Mouse (Mus musculus) ES-CJ7 (cell line): Measurements from ENCODE around the gene Gpr55.
A peak's percentile ranks its signal among the peaks of the same experiment; 100 is the strongest.
"Not testable (repeated sequence)": the region's sequence is repeated elsewhere in the genome, so short reads cannot be mapped to it uniquely, and the experiment has no call there.

Experiments used
- DNase-seq: peaks from one replicate; pipeline ENCODE4 v3.0.0; 2011; ENCODE audit warnings: low read depth, low spot score

Gene Gpr55

DNA sequence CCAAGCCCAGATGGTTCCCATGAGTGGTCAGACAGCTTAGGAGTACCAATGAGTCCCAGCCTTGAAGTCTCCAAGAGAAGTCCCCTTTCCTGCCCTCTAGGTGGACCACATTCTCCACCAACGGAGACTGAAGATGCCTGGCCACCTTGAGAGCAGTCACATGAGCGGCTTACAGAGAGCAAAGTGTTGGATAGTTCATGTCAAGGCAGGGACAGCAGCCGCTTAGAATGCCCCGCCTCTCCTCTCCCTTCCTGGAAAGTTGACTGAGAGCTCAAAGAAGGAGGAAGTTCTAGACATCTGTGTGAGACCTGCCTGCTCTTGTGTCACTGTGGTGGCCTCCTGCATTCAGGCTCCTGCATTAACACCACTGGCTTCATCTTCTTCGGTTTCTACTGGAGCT lies at the start of gene Gpr55:
TSS of gene Gpr55 (minus strand) at position 135 of the 400 bp plus-strand sequence.
- DNase-seq: no peak

DNA sequence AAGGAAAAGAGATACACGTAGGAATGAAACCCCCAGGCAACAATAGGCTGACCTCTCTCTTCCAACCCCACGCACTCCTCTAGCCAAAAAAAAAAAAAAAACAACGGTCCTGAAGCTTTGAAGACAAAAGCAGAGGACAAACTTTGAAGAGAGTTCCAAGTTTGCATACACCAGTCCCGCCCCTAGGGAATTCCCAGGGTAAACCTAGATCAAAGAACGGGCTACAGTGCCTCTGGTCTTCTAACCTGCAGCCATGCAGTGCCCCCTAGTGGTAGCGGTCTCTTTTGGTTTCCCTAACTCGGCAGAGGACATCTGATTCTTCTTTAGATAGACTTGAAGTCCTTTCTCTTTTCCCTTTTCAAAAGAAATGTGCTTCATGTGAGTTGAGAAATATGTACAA lies 47.0 kb upstream of the Gpr55 start:
- DNase-seq: peak; percentile 96

DNA sequence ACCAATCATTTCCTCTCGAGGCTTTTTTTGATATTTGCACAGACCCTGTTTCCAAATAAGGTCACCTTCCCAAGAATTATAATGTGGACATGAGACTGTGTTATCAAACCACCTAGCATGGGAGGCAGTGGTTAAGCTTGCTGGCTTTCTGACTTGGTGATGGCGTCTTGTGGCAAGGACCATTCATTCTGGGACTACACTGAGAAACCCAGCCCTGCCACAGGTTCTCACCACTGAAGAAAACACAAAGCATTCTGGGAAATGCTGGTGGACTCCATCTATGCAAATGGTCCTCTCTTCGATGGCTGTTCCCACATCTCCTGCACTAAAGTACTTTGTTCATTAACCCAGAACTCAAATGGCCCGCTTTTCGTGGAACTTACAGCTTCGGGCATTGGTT lies 45.2 kb upstream of the Gpr55 start:
- DNase-seq: no peak

DNA sequence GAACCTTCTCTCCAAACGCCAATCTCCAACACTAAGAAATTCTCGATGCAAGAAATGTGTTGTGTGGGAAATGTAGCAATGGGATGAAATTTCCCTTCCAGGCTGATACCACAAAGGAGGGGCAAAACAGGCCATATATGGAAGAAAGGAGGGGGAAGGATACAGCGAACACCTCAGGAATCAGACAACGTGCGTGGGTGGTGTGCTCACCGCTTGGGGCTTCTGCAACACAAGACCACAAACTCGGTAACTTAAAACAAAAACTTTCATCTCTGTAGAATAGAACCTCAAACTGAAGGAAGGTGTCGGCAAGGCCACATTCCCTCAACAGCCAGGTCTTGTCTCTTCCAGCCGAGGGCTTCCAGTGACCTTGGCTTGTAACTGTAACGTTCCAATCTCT lies 44.7 kb upstream of the Gpr55 start:
- DNase-seq: no peak

DNA sequence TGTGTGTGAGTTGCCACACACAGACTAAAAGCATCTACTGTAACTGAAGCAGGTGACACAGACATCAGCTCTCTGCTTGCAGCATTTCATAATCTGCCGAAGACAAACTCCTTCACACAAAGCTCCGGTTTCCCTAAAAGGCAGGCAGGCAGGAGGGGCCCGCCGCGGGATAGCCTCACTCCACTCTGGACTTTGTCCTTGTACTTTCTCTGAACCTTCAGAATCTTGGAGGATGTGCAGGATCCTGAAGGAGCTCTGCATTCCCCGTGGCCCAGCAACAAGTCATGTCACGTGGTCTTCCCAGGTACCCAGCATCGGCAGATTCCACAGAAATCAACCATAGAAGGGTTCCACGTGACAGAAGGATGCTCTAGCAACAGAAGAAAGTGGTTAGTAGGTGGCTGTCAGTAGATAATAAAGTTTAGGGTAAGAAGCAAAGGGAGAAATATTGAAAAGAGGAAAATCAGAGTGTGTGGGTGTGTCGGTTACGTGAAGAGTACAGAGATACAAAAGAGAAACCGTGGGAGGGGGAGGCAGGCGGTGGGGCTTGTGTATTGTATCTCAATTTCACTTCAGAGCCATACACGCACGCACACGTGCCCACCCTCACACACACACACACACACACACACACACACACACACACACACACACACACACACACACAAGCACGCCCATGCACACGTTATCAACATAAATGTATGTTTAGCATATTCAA lies 39.2 kb upstream of the Gpr55 start:
- no peak for DNase-seq

DNA sequence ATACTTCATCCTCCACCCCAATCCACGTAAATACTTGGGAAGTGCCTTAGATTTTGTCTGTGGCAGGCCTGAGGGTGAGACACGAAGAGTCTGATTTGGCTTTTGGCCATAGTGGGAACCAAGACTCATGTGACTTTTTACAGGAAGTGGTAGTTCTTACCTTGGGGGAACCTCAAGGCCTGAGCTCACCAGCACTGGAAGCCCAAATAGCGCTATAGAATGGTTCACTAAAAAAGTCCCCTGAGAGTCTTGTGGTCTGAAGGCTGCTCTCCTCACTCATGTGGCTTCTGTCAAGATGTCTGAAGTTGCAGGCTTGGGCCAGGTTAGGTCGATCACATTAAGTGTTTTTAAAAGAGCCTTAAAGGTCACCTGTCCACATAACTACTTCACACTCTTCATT lies 37.2 kb upstream of the Gpr55 start:
- no peak for DNase-seq

DNA sequence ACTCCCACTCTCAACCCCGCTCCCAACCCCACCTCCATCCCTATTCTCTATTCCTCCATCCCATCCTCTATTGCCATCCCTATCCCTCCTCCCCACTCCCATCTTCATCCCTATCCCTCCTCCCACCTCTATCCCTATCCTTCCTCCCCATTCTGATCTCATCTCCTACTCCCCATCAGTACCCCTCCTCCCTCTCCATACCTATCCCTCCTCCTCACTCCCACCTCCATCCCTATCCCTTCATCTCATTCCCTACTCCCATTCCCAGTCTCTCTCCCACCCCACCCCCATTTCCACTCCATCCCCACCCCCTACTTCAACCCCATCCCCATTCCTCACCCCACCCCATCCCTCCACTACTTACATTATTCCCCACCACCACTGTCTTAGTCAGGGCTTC lies 36.4 kb upstream of the Gpr55 start:
- DNase-seq: no peak

DNA sequence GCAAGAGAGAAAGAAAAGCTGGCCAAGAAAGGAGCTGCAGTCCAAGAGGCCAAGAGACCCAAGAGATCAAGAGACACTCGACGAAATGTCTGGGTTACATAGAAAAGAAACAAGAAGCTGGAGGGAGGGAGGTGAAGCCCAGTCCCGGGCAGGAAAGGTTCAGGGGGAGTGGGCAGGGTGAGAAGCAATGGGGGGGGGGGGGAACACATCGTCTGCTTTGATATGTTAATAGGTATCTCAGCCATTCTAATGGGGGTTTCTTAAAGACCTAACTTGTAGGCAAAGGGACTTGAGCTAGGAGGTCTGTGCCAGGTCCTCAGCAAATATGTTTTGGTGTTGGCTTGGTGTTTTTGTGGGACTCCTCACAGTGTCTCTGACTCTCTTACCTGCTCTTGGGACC lies 32.7 kb upstream of the Gpr55 start:
- DNase-seq: peak; percentile 68

DNA sequence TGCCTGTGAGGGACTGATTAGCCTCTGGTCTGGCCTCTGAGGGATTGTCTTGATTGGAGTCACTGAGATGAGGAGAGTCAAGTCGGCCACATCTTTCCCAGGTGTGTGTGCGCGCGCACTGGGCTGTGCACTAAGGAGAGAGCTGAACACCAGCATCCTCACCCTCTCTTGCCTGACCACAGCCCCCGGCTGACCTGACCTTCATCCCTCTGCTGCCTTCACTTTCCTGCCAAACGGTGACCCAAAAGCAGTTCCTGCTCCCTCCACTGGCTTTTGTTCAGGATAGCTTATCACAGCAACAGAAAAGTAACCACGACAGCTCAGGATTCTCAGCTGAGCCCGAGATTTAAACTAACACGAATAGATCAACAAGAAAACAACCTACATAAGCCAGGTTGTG lies 31.4 kb upstream of the Gpr55 start:
- DNase-seq: no peak

DNA sequence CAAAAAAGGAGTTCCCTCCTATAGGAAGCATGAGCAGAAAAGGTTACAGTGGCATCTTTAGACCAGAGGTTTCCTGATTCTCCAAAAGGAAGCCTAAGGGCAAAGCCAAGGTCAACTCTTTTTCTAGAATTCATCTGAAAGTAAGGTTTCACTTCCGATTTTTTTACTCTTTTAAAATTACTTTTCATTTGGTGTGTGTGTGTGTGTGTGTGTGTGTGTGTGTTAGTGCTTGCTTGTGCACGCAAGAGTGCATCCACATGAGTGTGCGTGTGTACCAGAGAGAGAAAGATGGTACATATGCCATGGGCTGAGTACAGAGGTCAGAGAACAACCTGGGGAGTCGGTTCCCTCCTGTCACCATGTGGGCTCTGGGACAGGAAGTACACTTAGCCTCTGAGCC lies 28.1 kb upstream of the Gpr55 start:
- not testable (repeated sequence) for DNase-seq

DNA sequence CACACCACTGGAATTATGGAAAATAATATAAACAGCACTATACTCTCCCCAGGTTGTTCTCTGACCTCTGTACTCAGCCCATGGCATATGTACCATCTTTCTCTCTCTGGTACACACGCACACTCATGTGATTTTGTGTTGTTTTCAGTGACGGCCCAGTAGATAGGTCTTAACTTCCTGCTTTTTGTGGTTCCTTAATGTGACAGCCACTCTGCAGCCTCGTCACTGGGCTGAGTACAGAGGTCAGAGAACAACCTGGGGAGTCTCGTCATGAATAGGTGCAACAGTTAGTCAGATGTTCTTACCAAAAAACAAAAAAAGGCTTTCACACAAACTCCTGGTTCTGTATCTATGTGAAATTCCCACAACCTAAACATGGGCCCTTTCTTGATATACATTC lies 27.5 kb upstream of the Gpr55 start:
- no peak for DNase-seq

DNA sequence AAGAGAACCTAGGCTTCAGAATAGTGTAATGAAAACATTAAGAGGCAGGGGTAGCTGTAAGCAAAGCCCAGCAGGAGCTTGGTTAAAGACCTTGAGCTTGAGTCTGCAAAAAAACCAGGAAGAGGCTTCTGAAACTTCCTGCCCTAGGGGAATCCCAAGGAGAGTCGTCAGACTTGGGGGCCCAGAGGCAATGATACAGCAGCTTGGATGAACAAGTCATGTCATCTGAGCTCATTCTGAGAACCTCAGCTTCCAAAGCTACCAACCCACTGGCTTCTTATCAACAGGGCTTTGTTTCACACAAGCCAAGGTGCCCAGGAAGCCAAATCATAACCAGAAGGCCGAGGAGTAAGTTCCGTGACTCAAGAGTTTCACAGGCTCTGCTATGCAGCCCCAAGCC lies 25.0 kb upstream of the Gpr55 start:
- no peak for DNase-seq

DNA sequence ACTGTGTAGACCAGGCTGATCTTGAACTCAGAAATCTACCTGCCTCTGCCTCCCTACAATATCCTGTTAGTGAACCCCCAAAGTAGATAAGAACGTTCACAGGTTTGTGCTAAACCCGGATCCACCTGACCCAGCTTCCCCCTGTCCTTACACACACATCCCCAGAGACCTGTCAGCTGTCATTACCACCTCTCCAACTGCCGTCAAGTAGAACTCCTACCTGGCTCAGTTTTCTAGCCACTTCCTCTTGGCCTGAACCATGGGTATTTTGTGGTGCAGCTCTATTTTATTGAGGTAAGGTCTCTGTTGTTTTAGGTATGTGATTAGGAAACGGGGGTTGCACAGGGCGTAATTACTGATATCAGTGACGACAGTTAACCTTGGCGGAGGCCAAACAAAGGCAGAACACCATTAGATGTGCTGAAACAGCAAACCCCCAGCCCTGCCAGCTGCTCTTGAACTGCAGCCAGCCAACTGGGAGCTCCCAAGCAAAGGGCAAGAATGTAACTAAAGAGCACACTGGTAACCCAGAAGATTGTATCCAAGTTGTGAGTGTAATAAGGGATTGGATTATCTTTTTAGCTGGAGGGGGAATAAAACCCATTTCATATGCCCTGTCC lies 21.0 kb upstream of the Gpr55 start:
- no peak for DNase-seq

DNA sequence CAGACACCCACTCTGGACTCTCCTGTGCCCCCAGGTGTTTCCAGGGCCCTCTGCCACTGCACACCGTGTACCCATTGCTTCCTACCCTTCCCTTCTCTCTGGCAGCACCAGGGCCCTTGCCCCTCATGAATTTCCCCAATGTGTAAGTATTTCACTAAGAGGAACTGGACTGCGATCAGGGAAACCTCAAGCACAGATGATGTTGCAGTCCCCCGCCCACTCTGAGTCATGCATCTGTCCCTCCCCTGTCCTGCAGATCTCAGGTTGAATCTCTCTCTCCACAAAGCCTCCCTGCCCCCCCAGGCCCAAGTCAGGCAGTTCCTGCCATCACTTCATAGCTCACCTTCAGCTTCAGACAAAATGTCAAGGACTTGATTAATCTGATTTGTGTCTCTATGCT lies 16.9 kb upstream of the Gpr55 start:
- no peak for DNase-seq

DNA sequence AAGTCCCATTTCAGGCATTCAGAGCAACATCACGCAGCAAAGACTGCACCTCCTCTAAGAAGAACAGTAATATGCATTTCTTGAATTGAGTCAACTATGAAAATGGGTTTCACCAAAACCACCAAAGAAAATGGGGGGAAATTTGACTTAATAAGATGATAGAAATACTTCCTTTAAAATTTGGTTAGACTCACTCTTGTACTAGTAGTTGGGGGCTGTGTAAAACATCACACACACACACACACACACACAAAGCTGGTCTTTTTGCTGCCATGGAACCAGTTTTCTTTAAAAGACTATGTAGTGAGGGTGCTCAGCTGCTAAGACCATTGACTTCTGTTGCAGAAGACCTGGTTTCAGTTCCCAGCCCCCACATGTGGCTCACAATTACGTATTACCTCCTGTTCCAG lies 12.7 kb upstream of the Gpr55 start:
- no peak for DNase-seq

DNA sequence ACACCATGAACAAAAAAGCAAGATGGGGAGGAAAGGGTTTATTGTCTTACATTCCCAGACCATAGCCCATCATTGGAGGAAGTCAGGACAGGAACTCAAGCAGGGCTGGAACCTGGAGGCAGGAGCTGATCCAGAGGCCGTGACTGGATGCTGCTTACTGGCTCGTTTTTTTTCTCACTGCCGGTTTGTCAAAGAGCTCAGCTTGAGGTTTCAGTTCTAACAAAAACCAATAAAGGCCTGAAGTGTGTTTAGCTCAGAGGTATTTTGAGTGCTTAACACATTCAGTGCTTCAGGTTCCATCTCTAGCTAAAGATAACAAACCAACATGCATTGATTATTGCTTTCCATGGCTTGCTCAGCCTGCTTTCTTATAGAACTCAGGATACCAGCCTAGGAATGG lies 11.5 kb upstream of the Gpr55 start:
- DNase-seq: no peak

DNA sequence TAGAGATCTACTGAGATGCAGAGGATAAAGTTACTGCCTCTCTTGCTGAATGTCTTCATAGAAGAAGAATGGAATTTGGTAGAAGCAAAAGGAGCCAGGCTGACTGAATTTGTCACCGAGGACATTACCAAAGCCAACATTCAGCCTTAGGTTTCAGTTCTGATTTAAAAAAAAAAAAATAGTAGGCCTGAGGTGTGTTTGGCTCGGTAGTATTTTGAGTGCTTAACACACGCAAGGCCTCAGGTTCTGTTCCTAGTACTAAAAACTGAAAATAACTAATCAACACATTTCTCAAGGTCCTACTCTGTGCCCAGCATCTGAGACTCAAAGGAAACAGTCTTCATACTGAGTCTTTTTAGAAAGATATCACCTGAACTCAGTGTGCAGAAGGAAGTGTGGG lies 10.3 kb upstream of the Gpr55 start:
- no peak for DNase-seq

DNA sequence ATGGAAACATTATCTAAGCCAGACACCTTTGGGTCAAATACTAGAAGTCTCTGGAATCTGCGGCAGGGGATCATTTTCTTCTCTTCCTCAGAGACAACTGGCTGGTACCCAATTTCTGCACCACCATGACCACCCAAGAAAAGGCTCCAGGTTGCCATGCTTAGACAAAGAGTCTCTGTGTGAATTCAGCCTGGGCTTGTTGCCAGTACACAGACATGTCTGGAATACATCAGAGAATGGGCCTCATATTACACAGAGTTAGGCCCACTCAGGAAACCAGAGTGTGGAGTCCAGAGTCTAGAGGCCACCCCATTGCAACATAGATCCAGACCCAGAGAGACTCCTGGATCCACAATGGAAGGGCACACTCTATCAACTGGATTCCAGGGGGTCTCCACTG lies 8.7 kb upstream of the Gpr55 start:
- DNase-seq: no peak

DNA sequence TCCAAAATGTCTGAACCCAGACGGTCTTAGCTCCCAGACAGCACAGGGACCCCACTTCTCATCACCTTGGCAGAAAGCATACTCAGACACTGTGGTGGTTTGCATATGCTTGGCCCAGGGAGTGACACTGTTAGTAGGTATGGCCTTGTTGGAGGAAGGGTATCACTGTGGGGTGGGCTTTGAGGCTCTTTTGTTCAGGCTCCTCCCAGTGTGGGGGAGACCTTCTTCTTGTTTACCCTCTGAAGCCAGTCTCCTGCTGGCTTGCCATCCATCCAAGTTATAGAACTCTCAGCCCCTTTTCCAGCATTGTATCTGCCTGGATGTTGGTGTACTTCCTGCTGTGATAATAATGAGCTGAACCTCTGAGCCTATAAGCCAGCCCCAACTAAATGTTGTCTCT lies 8.3 kb upstream of the Gpr55 start:
- DNase-seq: no peak

DNA sequence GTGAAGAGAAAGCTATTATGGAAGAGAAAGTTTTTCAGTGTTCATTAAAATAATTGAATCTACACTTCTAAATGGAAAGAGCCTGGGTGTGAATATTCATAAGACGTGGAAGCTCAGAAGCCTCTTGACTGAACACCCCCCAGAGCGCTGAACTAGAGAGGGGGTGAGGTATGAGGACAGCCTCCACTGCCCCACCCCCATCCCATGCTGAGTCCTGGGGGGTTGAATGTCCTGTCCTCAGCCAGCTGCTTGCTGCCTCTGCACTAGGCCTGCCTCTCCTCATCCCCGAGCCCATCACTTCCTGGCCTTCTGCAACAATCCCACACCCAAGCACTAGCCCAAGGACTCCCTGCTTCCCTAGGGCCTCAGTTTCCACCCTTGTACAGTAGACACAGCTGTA lies 5.0 kb upstream of the Gpr55 start:
- DNase-seq: no peak

DNA sequence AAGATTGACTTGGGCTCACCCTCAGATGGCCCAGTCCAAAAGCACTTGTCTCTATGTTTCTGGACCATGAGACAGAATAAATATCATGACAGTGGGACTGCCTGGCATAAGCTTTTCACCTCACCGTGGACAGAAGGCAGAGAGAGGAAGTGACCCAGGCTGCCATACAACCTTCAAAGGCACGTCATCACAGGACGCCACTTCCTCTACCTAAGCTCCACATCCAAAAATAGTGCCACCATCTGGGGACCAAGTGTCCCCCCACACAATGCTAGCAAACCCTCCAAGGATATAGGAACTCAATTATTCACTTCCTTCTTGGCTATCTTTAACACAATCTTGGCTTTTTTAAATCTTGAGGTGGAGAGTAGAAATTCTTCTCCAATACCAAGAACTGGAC lies 1.3 kb upstream of the Gpr55 start:
- DNase-seq: no peak

DNA sequence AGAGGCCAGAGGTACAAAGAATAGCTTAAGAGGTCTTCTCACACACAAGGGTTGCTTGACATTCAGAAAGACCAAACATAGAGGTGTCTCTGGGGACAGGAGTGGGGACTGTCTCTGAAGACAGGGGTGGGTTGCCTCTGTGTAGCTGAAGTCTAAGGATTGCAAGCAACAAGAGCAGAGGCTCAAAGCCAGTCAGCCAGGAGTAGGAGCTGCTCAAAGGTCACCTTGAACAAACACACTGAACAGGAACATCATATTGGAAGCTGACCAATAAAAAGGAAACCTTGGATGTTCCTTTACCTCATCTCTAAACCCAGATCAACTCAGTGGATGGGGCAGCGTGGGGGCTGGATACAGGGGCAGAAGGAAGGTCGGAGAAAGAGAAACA lies 924 bp downstream of the Gpr55 start:
- DNase-seq: no peak

DNA sequence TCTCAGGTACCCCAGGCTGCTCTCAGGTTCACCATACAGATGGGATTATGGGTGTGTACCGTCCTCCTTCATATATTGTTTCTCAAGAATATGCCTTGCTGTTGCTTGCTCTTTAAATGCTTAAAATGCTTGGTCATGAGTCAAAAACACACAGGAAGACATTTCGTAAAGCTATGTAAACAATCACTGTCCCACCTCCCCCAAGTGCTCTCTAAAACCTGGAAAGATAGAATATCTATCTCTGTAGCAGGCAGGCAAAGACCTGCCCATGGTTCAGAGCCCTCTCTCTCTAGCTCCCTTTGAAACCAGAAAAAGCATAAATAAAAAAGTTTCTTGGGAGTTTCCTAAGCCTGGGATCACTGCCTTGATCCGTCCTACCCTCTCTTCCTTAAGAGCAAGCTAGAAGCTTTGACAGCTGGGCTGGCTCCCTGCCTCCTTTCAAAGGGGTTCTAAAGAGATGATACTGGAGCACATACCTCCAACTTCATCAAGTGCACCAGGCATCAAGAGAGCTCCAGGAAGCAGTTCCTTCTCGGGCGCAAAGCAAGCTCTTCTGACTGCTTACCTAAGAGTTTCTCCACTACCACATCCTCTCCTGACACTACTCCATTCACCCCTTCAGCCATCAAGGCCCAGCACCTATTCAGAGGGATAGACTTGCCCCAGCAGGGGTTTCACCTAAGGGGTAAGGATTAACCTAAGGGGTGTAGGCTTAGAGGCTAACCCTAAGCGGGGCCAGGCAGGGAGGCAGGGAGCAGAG lies 1.5 kb downstream of the Gpr55 start:
- DNase-seq: no peak
